Mouse (Mus musculus): Measurements from ENCODE around the gene Dcdc2c.

Dcdc2c gene

GRCm38 (mm10) chr12:28436536-28436935 is 115.7 kb downstream of the Dcdc2c start:
- no peak for DNase-seq

- no peak for DNase-seq
These were observed 119.5 kb downstream of the Dcdc2c start for GRCm38 (mm10) chr12:28432729-28433067.

GRCm38 (mm10) chr12:28431832-28432728 is 120.1 kb downstream of the Dcdc2c start:
- DNase-seq, result peak; percentile 86

- no peak for DNase-seq
These were observed 122.3 kb downstream of the Dcdc2c start for GRCm38 (mm10) chr12:28429856-28430255.

- DNase-seq, result no peak
These were observed 135.2 kb downstream of the Dcdc2c start for GRCm38 (mm10) chr12:28416957-28417356.

GRCm38 (mm10) chr12:28407656-28408405 is 144.4 kb downstream of the Dcdc2c start:
- no peak for DNase-seq

GRCm38 (mm10) chr12:28402256-28402655 is 149.9 kb downstream of the Dcdc2c start:
- DNase-seq, result no peak

- DNase-seq, result no peak
These were observed 150.8 kb downstream of the Dcdc2c start for GRCm38 (mm10) chr12:28401372-28401771.

- DNase-seq, result peak; percentile 50
These were observed 160.1 kb downstream of the Dcdc2c start for GRCm38 (mm10) chr12:28392129-28392528.
